Mouse (Mus musculus) cerebellum, postnatal 36 days (tissue): ENCODE data around the gene Mx1.

Experiments used
- DNase-seq, 2 experiments: peaks; one replicate each; pipeline ENCODE4 v3.0.0; 2021 to 2022; ENCODE audit warnings: mixed read lengths in 2 of 2

The Mx1 gene

GRCm38 (mm10) chr16:97443670-97444263 is 18.9 kb downstream of the Mx1 start:
- DNase-seq, result peak in 1 of 2 experiments; percentile 32

- no peak for DNase-seq
Measured at GRCm38 (mm10) chr16:97441967-97442366, 20.7 kb downstream of the Mx1 start.

- no peak for DNase-seq
Measured at GRCm38 (mm10) chr16:97438191-97438590, 24.5 kb downstream of the Mx1 start.

- DNase-seq, result no peak
Measured at GRCm38 (mm10) chr16:97437448-97438056, 25.2 kb downstream of the Mx1 start.

GRCm38 (mm10) chr16:97434206-97434605 is 28.5 kb downstream of the Mx1 start:
- peak; percentile 30 to 36 for DNase-seq

GRCm38 (mm10) chr16:97431328-97431727 is 31.4 kb downstream of the Mx1 start:
- DNase-seq, result peak; percentile 26 to 41

GRCm38 (mm10) chr16:97430091-97430490 is 32.6 kb downstream of the Mx1 start:
- DNase-seq, result no peak

- DNase-seq, result no peak
Measured at GRCm38 (mm10) chr16:97428026-97428425, 34.7 kb downstream of the Mx1 start.

- DNase-seq, result no peak
Measured at GRCm38 (mm10) chr16:97423627-97424026, 39.1 kb downstream of the Mx1 start.

GRCm38 (mm10) chr16:97421671-97422070 is 41.0 kb downstream of the Mx1 start:
- peak; percentile 21 to 30 for DNase-seq

- DNase-seq, result no peak
Measured at GRCm38 (mm10) chr16:97418749-97419453, 43.8 kb downstream of the Mx1 start.

- DNase-seq, result no peak
Measured at GRCm38 (mm10) chr16:97417896-97418542, 44.7 kb downstream of the Mx1 start.

GRCm38 (mm10) chr16:97405476-97406012 is 57.2 kb downstream of the Mx1 start:
- no peak for DNase-seq

- no peak for DNase-seq
Measured at GRCm38 (mm10) chr16:97402213-97402785, 60.4 kb downstream of the Mx1 start.

- DNase-seq, result no peak
Measured at GRCm38 (mm10) chr16:97401741-97402140, 61.0 kb downstream of the Mx1 start.

GRCm38 (mm10) chr16:97399991-97400390 is 62.7 kb downstream of the Mx1 start:
- no peak for DNase-seq

- DNase-seq, result no peak
Measured at GRCm38 (mm10) chr16:97397945-97398531, 64.7 kb downstream of the Mx1 start.
